Mouse (Mus musculus): ENCODE measurements around the gene Car1.

GRCm38 (mm10) chr3:14738261-14738660, 69.9 kb downstream of the Car1 start:
- TF ChIP-seq USF1 (IDR thresholded peaks at IDR 0.05; ENCODE audit: low read depth) (no peak), POLR2A (IDR thresholded peaks at IDR 0.05; ENCODE audit: insufficient read length, low read depth) (no peak), CEBPB (IDR thresholded peaks at IDR 0.05; ENCODE audit: insufficient read depth, poor library complexity, severe bottlenecking) (no peak), REST (IDR thresholded peaks at IDR 0.05; ENCODE audit: insufficient read depth, insufficient read length) (no peak), TCF12 (IDR thresholded peaks at IDR 0.05; ENCODE audit: insufficient read depth, poor library complexity, severe bottlenecking) (no peak), TCF3 (IDR thresholded peaks at IDR 0.05; ENCODE audit: insufficient read length, low read depth) (no peak), POLR2AphosphoS2 (IDR thresholded peaks at IDR 0.05; ENCODE audit: insufficient read length, low read depth) (no peak), MYOD1 (IDR thresholded peaks at IDR 0.05; ENCODE audit: control insufficient read depth in 1 of 3, insufficient read length in 2 of 3, low read depth in 2 of 3) (no peak), E2F4 (IDR thresholded peaks at IDR 0.05; ENCODE audit: insufficient read depth) (no peak)
